ENCODE assay signal across 25 mouse cellular contexts in genomic region chr10:21269920-21270319, GRCm38 (mm10).
"Had no signal": no experiment of that assay in that cellular context is flagged by ENCODE, and none has a peak within 500 bp of the region (broad histone marks: within the 10 kb centered on the region; RNA-seq: fewer than 3 reads in every experiment).

No protein-coding gene starts in this region.

- H3K36me3 ChIP-seq: heart, embryonic 13.5 days; heart, embryonic 15.5 days; hindbrain, embryonic 13.5 days; hindbrain, embryonic 15.5 days; kidney, embryonic 15.5 days; limb, embryonic 13.5 days; limb, embryonic 15.5 days had no signal

- H3K4me3 ChIP-seq: gastrocnemius, adult 2 months; heart, embryonic 13.5 days; heart, embryonic 15.5 days; hindbrain, embryonic 13.5 days; hindbrain, embryonic 15.5 days; kidney, embryonic 15.5 days; limb, embryonic 13.5 days; limb, embryonic 15.5 days had no signal

- H3K27me3 ChIP-seq: heart, embryonic 13.5 days; heart, embryonic 15.5 days; hindbrain, embryonic 13.5 days; hindbrain, embryonic 15.5 days; kidney, embryonic 15.5 days; limb, embryonic 13.5 days; limb, embryonic 15.5 days had no signal

- H3K27ac ChIP-seq: gastrocnemius, adult 2 months; heart, embryonic 13.5 days; heart, embryonic 15.5 days; hindbrain, embryonic 13.5 days; hindbrain, embryonic 15.5 days; hindbrain, postnatal 0 days; kidney, embryonic 15.5 days; kidney, postnatal 0 days; limb, embryonic 13.5 days; limb, embryonic 15.5 days had no signal

- H3K9me3 ChIP-seq: heart, embryonic 13.5 days; heart, embryonic 15.5 days; hindbrain, embryonic 13.5 days; hindbrain, embryonic 15.5 days; kidney, embryonic 15.5 days; limb, embryonic 13.5 days; limb, embryonic 15.5 days had no signal

- H3K4me2 ChIP-seq: heart, embryonic 11.5 days; heart, embryonic 13.5 days; heart, embryonic 15.5 days; hindbrain, embryonic 13.5 days; hindbrain, embryonic 15.5 days; kidney, embryonic 15.5 days; limb, embryonic 13.5 days; limb, embryonic 15.5 days had no signal

- H3K4me1 ChIP-seq: hindbrain, embryonic 13.5 days; hindbrain, embryonic 15.5 days; kidney, embryonic 15.5 days; limb, embryonic 13.5 days; limb, embryonic 15.5 days had no signal

- DNase-seq: gastrocnemius, adult 2 months; gastrocnemius, postnatal 10 days; gastrocnemius, postnatal 25 days; heart, adult 18-20 months; heart, postnatal 14 days; heart, postnatal 36 days; kidney, adult 11 months; kidney, adult 2 months; kidney, adult 9 months; kidney, postnatal 14 days; kidney, postnatal 36 days; layer of hippocampus, adult 9-11 months; layer of hippocampus, postnatal 36 days; left cerebral cortex, postnatal 4 days had no signal

- ATAC-seq: hindbrain, postnatal 0 days; intestine, embryonic 16.5 days had no signal

- H3K9ac ChIP-seq: heart, embryonic 13.5 days; heart, embryonic 15.5 days; hindbrain, embryonic 13.5 days; hindbrain, embryonic 15.5 days; kidney, embryonic 15.5 days; limb, embryonic 13.5 days; limb, embryonic 15.5 days had no signal
